Mouse (Mus musculus) gastrocnemius, postnatal 4 days (tissue): ENCODE results near the gene Hnrnpu. TPM values are rescaled to one million over a fixed set of nuclear protein-coding genes. Genes with fewer than 3 reads are reported as not detected.
"Not testable (repeated sequence)": the region's sequence is repeated elsewhere in the genome, so short reads cannot be mapped to it uniquely, and the experiment has no call there.

Source experiments
- DNase-seq, 2 experiments: peaks; one replicate each; pipeline ENCODE4 v3.0.0; 2021 to 2022; ENCODE audit warnings: low spot score in 2 of 2, mixed read lengths in 2 of 2
- long read RNA-seq, 2 experiments: library from polyadenylated mRNA; stranded (forward); transcript quantifications; one replicate each; pipeline ENCODE4 v2.0.0; 2021
- total RNA-seq, 2 experiments: library from RNA; stranded (reverse); gene quantifications; 2 replicates each; pipeline ENCODE4 v1.2.3; 2021

The Hnrnpu gene
- 100 to 1,000 TPM; 318 to 386 TPM for total RNA-seq
- long read RNA-seq, experiment 1, full-length matches to known transcripts: 409 of 458 reads
- long read RNA-seq, experiment 1, partial matches to known transcripts: 20 of 458 reads
- long read RNA-seq, experiment 1, other reads (novel, unspliced or antisense): 29 of 458 reads
- long read RNA-seq, experiment 2, full-length matches to known transcripts: 476 of 524 reads
- long read RNA-seq, experiment 2, partial matches to known transcripts: 18 of 524 reads
- long read RNA-seq, experiment 2, other reads (novel, unspliced or antisense): 30 of 524 reads

GRCm38 (mm10) chr1:178337551-178338317, at the start of gene Hnrnpu:
Hnrnpu (minus strand) TSS chr1:178337797.
- peak; percentile 97 for DNase-seq

- no peak for DNase-seq
Observed at GRCm38 (mm10) chr1:178382165-178382564, 44.6 kb upstream of the Hnrnpu start.

- DNase-seq: no peak
Observed at GRCm38 (mm10) chr1:178379224-178379623, 41.6 kb upstream of the Hnrnpu start.

GRCm38 (mm10) chr1:178378115-178378514, 40.5 kb upstream of the Hnrnpu start:
- no peak for DNase-seq

- no peak for DNase-seq
Observed at GRCm38 (mm10) chr1:178376907-178377306, 39.3 kb upstream of the Hnrnpu start.

- no peak for DNase-seq
Observed at GRCm38 (mm10) chr1:178376061-178376460, 38.5 kb upstream of the Hnrnpu start.

GRCm38 (mm10) chr1:178375381-178375780, 37.8 kb upstream of the Hnrnpu start:
- no peak for DNase-seq

- no peak for DNase-seq
Observed at GRCm38 (mm10) chr1:178372681-178373080, 35.1 kb upstream of the Hnrnpu start.

GRCm38 (mm10) chr1:178369272-178369651, 31.7 kb upstream of the Hnrnpu start:
- peak; percentile 17 to 22 for DNase-seq

GRCm38 (mm10) chr1:178368548-178369271, 31.1 kb upstream of the Hnrnpu start:
- DNase-seq: peak; percentile 78 to 88

GRCm38 (mm10) chr1:178368121-178368520, 30.5 kb upstream of the Hnrnpu start:
- no peak for DNase-seq

GRCm38 (mm10) chr1:178365171-178365570, 27.6 kb upstream of the Hnrnpu start:
- no peak for DNase-seq

GRCm38 (mm10) chr1:178360702-178361101, 23.1 kb upstream of the Hnrnpu start:
- no peak for DNase-seq

GRCm38 (mm10) chr1:178360264-178360663, 22.7 kb upstream of the Hnrnpu start:
- no peak for DNase-seq

GRCm38 (mm10) chr1:178357776-178358710, 20.4 kb upstream of the Hnrnpu start:
- no peak for DNase-seq

- no peak for DNase-seq
Observed at GRCm38 (mm10) chr1:178354576-178354975, 17.0 kb upstream of the Hnrnpu start.

GRCm38 (mm10) chr1:178351643-178352042, 14.0 kb upstream of the Hnrnpu start:
- no peak for DNase-seq

- no peak for DNase-seq
Observed at GRCm38 (mm10) chr1:178350792-178351191, 13.2 kb upstream of the Hnrnpu start.

- not testable (repeated sequence) for DNase-seq
Observed at GRCm38 (mm10) chr1:178344071-178344805, 6.6 kb upstream of the Hnrnpu start.

GRCm38 (mm10) chr1:178342612-178343011, 5.0 kb upstream of the Hnrnpu start:
- DNase-seq: no peak
